Mouse (Mus musculus) MEL (cell line): ENCODE data around the gene Dock9.

ENCODE experiments used
- CTCF ChIP-seq, 3 experiments: IDR thresholded peaks in 2 of 3; conservative IDR thresholded peaks in 1 of 3; 2 replicates each; pipeline ENCODE4 v1.5.1; 2011 to 2012; ENCODE audit warnings: low read length in 3 of 3, low read depth in 2 of 3, mild to moderate bottlenecking in 2 of 3, improper control_type of control experiment in 1 of 3, inconsistent platforms in 1 of 3, mixed read lengths in 1 of 3, moderate library complexity in 1 of 3; ENCODE audit not compliant: control insufficient read depth in 1 of 3, insufficient read depth in 1 of 3, poor library complexity in 1 of 3, severe bottlenecking in 1 of 3
- MAX ChIP-seq: IDR thresholded peaks from 2 replicates; pipeline ENCODE4 v1.6.1; 2011; ENCODE audit warnings: low read length, improper control_type of control experiment
- MEF2A ChIP-seq: IDR thresholded peaks from 2 replicates; pipeline ENCODE4 v1.6.1; 2014; ENCODE audit warnings: low read depth, mild to moderate bottlenecking, inconsistent platforms, low read length, improper control_type of control experiment; ENCODE audit not compliant: poor library complexity, insufficient replicate concordance, severe bottlenecking; ENCODE audit errors: extremely low read depth
- NELFE ChIP-seq: IDR thresholded peaks from 2 replicates; pipeline ENCODE4 v1.6.1; 2011; ENCODE audit warnings: low read depth, low read length, improper control_type of control experiment
- NRF1 ChIP-seq: IDR thresholded peaks from 2 replicates; pipeline ENCODE4 v1.6.1; 2014; ENCODE audit warnings: low read depth, mild to moderate bottlenecking, inconsistent platforms, low read length, improper control_type of control experiment, moderate library complexity; ENCODE audit not compliant: poor library complexity, insufficient read depth, severe bottlenecking
- USF1 ChIP-seq: IDR thresholded peaks from 2 replicates; pipeline ENCODE4 v1.6.1; 2014; ENCODE audit warnings: low read depth, mild to moderate bottlenecking, inconsistent platforms, low read length, improper control_type of control experiment, moderate library complexity

GRCm38 (mm10) chr14:121565930-121566329 is 231.7 kb downstream of the Dock9 start:
- TF ChIP-seq NRF1 (no peak), MEF2A (no peak), CTCF (IDR thresholded peaks at IDR 0.05 in 2 of 3, conservative IDR thresholded peaks at IDR 0.05 in 1 of 3; ENCODE audit: control insufficient read depth in 1 of 3, insufficient read depth in 1 of 3, low read depth in 2 of 3, low read length in 3 of 3, poor library complexity in 1 of 3, severe bottlenecking in 1 of 3) (no peak), NELFE (no peak), MAX (no peak), USF1 (no peak)
